Mouse (Mus musculus) gastrocnemius, adult 2 months (tissue): ENCODE measurements at regions not wholly inside any gene's neighbourhood (a gene's known extent, or its start where the extent isn't known, plus 50 kb on each side); places are given as distances from the start of the nearest gene placed in this dataset.

Experiments
- DNase-seq: peaks from one replicate; pipeline ENCODE4 v3.0.0; 2022
- H3K27ac ChIP-seq: fragments of 200-600 bp; 2 replicates; pipeline ENCODE4 v1.8.1; 2022; ENCODE audit warnings: mild to moderate bottlenecking
- H3K4me3 ChIP-seq: fragments of 200-600 bp; 2 replicates; pipeline ENCODE4 v1.8.1; 2022; ENCODE audit warnings: mild to moderate bottlenecking, moderate library complexity
- CTCF ChIP-seq: fragments of 200-600 bp; IDR thresholded peaks from 2 replicates; pipeline ENCODE4 v1.8.1; 2022; ENCODE audit warnings: antibody characterized with exemption, mild to moderate bottlenecking, moderate library complexity
- intact Hi-C: fragments of 180-260 bp; cut with DNase I; formaldehyde crosslinking; loops from one replicate; pipeline ENCODE4 v1.15.1; 2025

- TF ChIP-seq CTCF = no peak
These were observed 107.9 kb downstream of the CK137956 start for GRCm38 (mm10) chr4:127862875-127863274.

GRCm38 (mm10) chr4:127861319-127862117 is 109.2 kb downstream of the CK137956 start:
- DNase-seq = no peak
- no peak for TF ChIP-seq CTCF
- Histone ChIP-seq H3K4me3 (no peak overlapping the region), H3K27ac (no peak overlapping the region)
- intact Hi-C loops = no loop called here

More at GRCm38 (mm10) chr4:127862875-127863274, 107.9 kb downstream of the CK137956 start:
- intact Hi-C loops = no loop called here
- Histone ChIP-seq H3K27ac (no peak overlapping the region), H3K4me3 (no peak overlapping the region)
- no peak for DNase-seq

- intact Hi-C loops = no loop called here
- TF ChIP-seq CTCF = no peak
These were observed 110.5 kb downstream of the CK137956 start for GRCm38 (mm10) chr4:127860271-127860670.

GRCm38 (mm10) chr4:127859505-127859904 is 111.2 kb downstream of the CK137956 start:
- no peak overlapping the region for H3K27ac ChIP-seq
- DNase-seq = no peak
- no peak for TF ChIP-seq CTCF
- intact Hi-C loops = no loop called here
- H3K4me3 ChIP-seq = no peak overlapping the region

More at GRCm38 (mm10) chr4:127860271-127860670, 110.5 kb downstream of the CK137956 start:
- H3K4me3 ChIP-seq = no peak overlapping the region
- H3K27ac ChIP-seq = no peak overlapping the region
- DNase-seq = no peak

- TF ChIP-seq CTCF = no peak
- H3K4me3 ChIP-seq = no peak overlapping the region
- no peak for DNase-seq
- no peak overlapping the region for H3K27ac ChIP-seq
- intact Hi-C loops = no loop called here
These were observed 112.2 kb downstream of the CK137956 start for GRCm38 (mm10) chr4:127858566-127858965.

- DNase-seq = no peak
These were observed 114.9 kb downstream of the CK137956 start for GRCm38 (mm10) chr4:127855836-127856235.

GRCm38 (mm10) chr4:127854776-127855409 is 115.9 kb downstream of the CK137956 start:
- H3K4me3 ChIP-seq = no peak overlapping the region
- H3K27ac ChIP-seq = no peak overlapping the region
- intact Hi-C loops = no loop called here
- no peak for DNase-seq
- no peak for TF ChIP-seq CTCF

More at GRCm38 (mm10) chr4:127855836-127856235, 114.9 kb downstream of the CK137956 start:
- H3K27ac ChIP-seq = no peak overlapping the region
- no peak overlapping the region for H3K4me3 ChIP-seq
- intact Hi-C loops = no loop called here
- no peak for TF ChIP-seq CTCF

GRCm38 (mm10) chr4:127849306-127849705 is 121.4 kb downstream of the CK137956 start:
- H3K27ac ChIP-seq = no peak overlapping the region
- no peak overlapping the region for H3K4me3 ChIP-seq
- no peak for DNase-seq
- no peak for TF ChIP-seq CTCF
- intact Hi-C loops = no loop called here

- H3K27ac ChIP-seq = no peak overlapping the region
- no peak overlapping the region for H3K4me3 ChIP-seq
- no peak for TF ChIP-seq CTCF
- intact Hi-C loops = no loop called here
- no peak for DNase-seq
These were observed 124.4 kb downstream of the CK137956 start for GRCm38 (mm10) chr4:127846321-127846720.

- no peak for TF ChIP-seq CTCF
- intact Hi-C loops = no loop called here
- DNase-seq = no peak
- no peak overlapping the region for H3K27ac ChIP-seq
- no peak overlapping the region for H3K4me3 ChIP-seq
These were observed 127.3 kb downstream of the CK137956 start for GRCm38 (mm10) chr4:127843421-127843820.

GRCm38 (mm10) chr4:127833668-127834067 is 137.1 kb downstream of the CK137956 start:
- TF ChIP-seq CTCF = no peak
- H3K4me3 ChIP-seq = no peak overlapping the region
- no peak for DNase-seq
- no peak overlapping the region for H3K27ac ChIP-seq
- intact Hi-C loops = no loop called here

- no peak for TF ChIP-seq CTCF
- intact Hi-C loops = no loop called here
- no peak overlapping the region for H3K4me3 ChIP-seq
- DNase-seq = no peak
- no peak overlapping the region for H3K27ac ChIP-seq
These were observed 143.8 kb downstream of the CK137956 start for GRCm38 (mm10) chr4:127826988-127827387.

GRCm38 (mm10) chr4:127819501-127819900 is 151.2 kb downstream of the CK137956 start:
- intact Hi-C loops = no loop called here
- no peak for DNase-seq
- Histone ChIP-seq H3K27ac (no peak overlapping the region), H3K4me3 (no peak overlapping the region)
- no peak for TF ChIP-seq CTCF
